In genomic region chr11:20230286-20230685, GRCm38 (mm10) we compare ENCODE assay signal across 12 mouse cellular contexts. TPM values are rescaled to one million over a fixed set of nuclear protein-coding genes. Genes with fewer than 3 reads are reported as not detected.
A peak's percentile ranks its signal among the peaks of the same experiment; 100 is the strongest.
DNase-seq lines count a peak whose midpoint lies in the region; ATAC-seq and TF ChIP-seq lines count a peak whose summit lies in the region.
"Had no signal": no experiment of that assay in that cellular context is flagged by ENCODE, and none has a peak within 500 bp of the region (broad histone marks: within the 10 kb centered on the region; RNA-seq: fewer than 3 reads in every experiment).

No protein-coding gene starts in this region.

- TF ChIP-seq CTCF in kidney, adult 2 months (conservative IDR thresholded peaks at IDR 0.05; ENCODE audit: insufficient read depth, insufficient read length, low read depth, low read length), result no peak
- TF ChIP-seq CTCF in CH12.LX (conservative IDR thresholded peaks at IDR 0.05 in 1 of 2, IDR thresholded peaks at IDR 0.05 in 1 of 2; ENCODE audit: low read depth in 2 of 2, low read length in 2 of 2), result no peak
- no peak for TF ChIP-seq CTCF in E14TG2a.4 (conservative IDR thresholded peaks at IDR 0.05; ENCODE audit: low read length)

- H3K9ac ChIP-seq in CH12.LX (ENCODE audit: insufficient read depth, low read depth), result no peak overlapping the region
- H3K9ac ChIP-seq in heart, embryonic 16.5 days (ENCODE audit: low read length), result no peak overlapping the region
- H3K9ac ChIP-seq: hindbrain, embryonic 12.5 days had no signal

- dilution Hi-C loops in CH12.LX (cut with MboI; ENCODE audit: extremely low pct_ligation_motif_present, extremely low pct_unique_long_range_greater_than_20kb, low sequenced_read_pairs), result no loop called here

- in situ Hi-C loops in CH12.LX (cut with MboI; ENCODE audit: low pct_ligation_motif_present, low pct_unique_long_range_greater_than_20kb, low sequenced_read_pairs), result no loop called here

- H3K27ac ChIP-seq in kidney, adult 2 months (ENCODE audit: insufficient read depth, low read depth, low read length), result peak overlapping the region; percentile 35
- no peak overlapping the region for H3K27ac ChIP-seq in CH12.LX (ENCODE audit: insufficient read depth, low read depth)
- peak overlapping the region; percentile 90; the same call in 1 of the 2 replicates for H3K27ac ChIP-seq in heart, embryonic 16.5 days (ENCODE audit: low read length)

- DNase-seq in kidney, adult 2 months, result peak; percentile 26
- DNase-seq in kidney, adult 18-20 months, result no peak
- DNase-seq in CH12.LX (ENCODE audit: extremely low read depth), result no peak
- no peak for DNase-seq in right cerebral cortex, adult 2 months (ENCODE audit: low spot score in 2 of 2)
- no peak for DNase-seq in cerebellum, adult 11 months
- DNase-seq: cerebellum, adult 18-20 months; kidney, postnatal 25 days; thymus, postnatal 36 days had no signal

- 36% methylated on average over 1 of the region's 1 CpGs for WGBS in kidney, adult 2 months
- 63% methylated on average over 1 of the region's 1 CpGs for WGBS in heart, embryonic 16.5 days

- H3K4me1 ChIP-seq in kidney, adult 2 months (ENCODE audit: control insufficient read depth, insufficient read depth, low read length), result peaks cover 12% of the 10 kb centered on the region
- peaks cover 0 to 35% of the 10 kb centered on the region in 2 experiments; a peak in 2 of 4 replicates for H3K4me1 ChIP-seq in CH12.LX (ENCODE audit: control insufficient read depth in 1 of 2, insufficient read depth in 2 of 2)
- peaks cover 90% of the 10 kb centered on the region for H3K4me1 ChIP-seq in E14TG2a.4 (replicated peaks; ENCODE audit: low read depth, low read length)
- peaks cover 13% of the 10 kb centered on the region; the same call in 1 of the 2 replicates for H3K4me1 ChIP-seq in heart, embryonic 16.5 days (ENCODE audit: control insufficient read depth, insufficient read depth, low read length)

- H3K79me2 ChIP-seq in CH12.LX (replicated peaks; ENCODE audit: control insufficient read depth, extremely low read depth, insufficient read depth, poor library complexity, severe bottlenecking), result peaks cover 7% of the 10 kb centered on the region

- H3K27me3 ChIP-seq in kidney, adult 2 months (replicated peaks; ENCODE audit: control insufficient read depth, insufficient read depth, low read length), result no peaks in the 10 kb centered on the region
- H3K27me3 ChIP-seq in CH12.LX (replicated peaks) (no peaks in the 10 kb centered on the region), E14TG2a.4 (ENCODE audit: insufficient read depth, low read length) (no peaks in the 10 kb centered on the region)
- no peaks in the 10 kb centered on the region for H3K27me3 ChIP-seq in heart, embryonic 16.5 days (ENCODE audit: control insufficient read depth, insufficient read depth, low read length)
- H3K27me3 ChIP-seq: hindbrain, embryonic 12.5 days had no signal

- TF ChIP-seq POLR2A in kidney, adult 2 months (IDR thresholded peaks at IDR 0.05; ENCODE audit: low read depth, low read length), result no peak
- TF ChIP-seq POLR2A in CH12.LX (IDR thresholded peaks at IDR 0.05; ENCODE audit: low read depth, low read length), result peak; percentile 19; the same call in 1 of the 2 replicates

- H3K4me2 ChIP-seq in CH12.LX (ENCODE audit: insufficient read depth, low read depth, poor library complexity, severe bottlenecking), result no peak overlapping the region
- H3K4me2 ChIP-seq in heart, embryonic 16.5 days (ENCODE audit: low read depth, low read length), result no peak overlapping the region
- H3K4me2 ChIP-seq: hindbrain, embryonic 12.5 days; midbrain, embryonic 11.5 days had no signal

- no peak for TF ChIP-seq RAD21 in CH12.LX (IDR thresholded peaks at IDR 0.05; ENCODE audit: low read depth, low read length)

- TF ChIP-seq EP300 in CH12.LX (IDR thresholded peaks at IDR 0.05; ENCODE audit: low read length), result no peak

- H3K36me3 ChIP-seq in kidney, adult 2 months (ENCODE audit: control insufficient read depth, insufficient read depth, low read length), result peaks cover 9% of the 10 kb centered on the region
- peaks cover 71 to 91% of the 10 kb centered on the region in 2 experiments for H3K36me3 ChIP-seq in CH12.LX (replicated peaks in 1 of 2; ENCODE audit: control insufficient read depth in 1 of 2, insufficient read depth in 1 of 2, low read length in 1 of 2)
- peaks cover 83% of the 10 kb centered on the region for H3K36me3 ChIP-seq in E14TG2a.4 (ENCODE audit: insufficient read depth, low read length)
- H3K36me3 ChIP-seq in heart, embryonic 16.5 days (ENCODE audit: control insufficient read depth, insufficient read depth), result peaks cover 57% of the 10 kb centered on the region

- no peaks in the 10 kb centered on the region for H3K9me3 ChIP-seq in CH12.LX (replicated peaks; ENCODE audit: low read length)
- no peaks in the 10 kb centered on the region for H3K9me3 ChIP-seq in E14TG2a.4 (ENCODE audit: low read length)
- no peaks in the 10 kb centered on the region for H3K9me3 ChIP-seq in heart, embryonic 16.5 days (replicated peaks; ENCODE audit: control insufficient read depth, low read length)
- H3K9me3 ChIP-seq: hindbrain, embryonic 12.5 days had no signal

- H3K4me3 ChIP-seq in kidney, adult 2 months (ENCODE audit: insufficient read depth, low read depth, low read length), result no peak overlapping the region
- H3K4me3 ChIP-seq in CH12.LX (replicated peaks in 1 of 3; ENCODE audit: low read depth in 2 of 3, low read length in 2 of 3, poor library complexity in 1 of 3) (no peak overlapping the region), E14TG2a.4 (replicated peaks; ENCODE audit: low read length) (0 out of 2 replicates have a peak overlapping the region, but pooled peaks have one; percentile 37)
- no peak overlapping the region for H3K4me3 ChIP-seq in heart, embryonic 16.5 days (ENCODE audit: low read length)
- H3K4me3 ChIP-seq: hindbrain, embryonic 12.5 days had no signal

- ATAC-seq in heart, embryonic 16.5 days (replicated peaks; ENCODE audit: extremely low read depth, insufficient read depth, low FRiP score), result no peak

TF ChIP-seq in CH12.LX, 34 proteins besides CTCF, POLR2A, EP300 and RAD21:
- TF ChIP-seq JUND (conservative IDR thresholded peaks at IDR 0.05; ENCODE audit: low read depth, low read length) (no peak), NRF1 (IDR thresholded peaks at IDR 0.05; ENCODE audit: low read depth, low read length) (no peak), GABPA (IDR thresholded peaks at IDR 0.05; ENCODE audit: insufficient replicate concordance, low read depth, low read length) (no peak), CHD1 (IDR thresholded peaks at IDR 0.05; ENCODE audit: low read depth, low read length) (no peak), TBP (conservative IDR thresholded peaks at IDR 0.05; ENCODE audit: low read depth, low read length) (no peak), SMC3 (IDR thresholded peaks at IDR 0.05; ENCODE audit: low read depth, low read length) (no peak), KAT2A (IDR thresholded peaks at IDR 0.05; ENCODE audit: insufficient replicate concordance, low read length) (no peak), POLR2AphosphoS2 (IDR thresholded peaks at IDR 0.05; ENCODE audit: low read depth, low read length) (no peak; the same call in 1 of the 2 replicates), TCF12 (IDR thresholded peaks at IDR 0.05; ENCODE audit: low read depth, low read length) (no peak), PAX5 (IDR thresholded peaks at IDR 0.05; ENCODE audit: low read length) (no peak), SIN3A (IDR thresholded peaks at IDR 0.05; ENCODE audit: low read length) (no peak), ZKSCAN1 (IDR thresholded peaks at IDR 0.05; ENCODE audit: borderline replicate concordance, low read depth, low read length) (no peak), ELF1 (IDR thresholded peaks at IDR 0.05; ENCODE audit: low read depth, low read length) (no peak), ZMIZ1 (IDR thresholded peaks at IDR 0.05; ENCODE audit: low read depth, low read length) (no peak), IRF4 (IDR thresholded peaks at IDR 0.05; ENCODE audit: low read depth, low read length) (no peak), JUN (IDR thresholded peaks at IDR 0.05; ENCODE audit: insufficient read depth, low read depth, low read length) (no peak)

RNA-seq across cellular contexts. Expression of gene Cep68, which starts 18.9 kb away (rescaled TPM):
- polyA plus RNA-seq in kidney, adult 2 months (2012; rRNA removed), result 15.4 and 17.4 TPM in 2 replicates
- total RNA-seq in CH12.LX (2012; rRNA removed) (28.7 and 30.7 TPM in 2 replicates), CH12.LX (2014; rRNA removed) (27.8 and 28.3 TPM in 2 replicates)
- polyA plus RNA-seq in CH12.LX (2012; ENCODE audit: insufficient read length, low read depth), result 27.7 and 31.6 TPM in 2 replicates
- polyA plus RNA-seq in heart, embryonic 16.5 days (2015; fragmentation: Nextera tagmentation; extraction: Ambion mirVana), result 30.7 and 31.8 TPM in 2 replicates

RNA-seq across cellular contexts. Expression of gene Rab1a, which starts 29.1 kb away (rescaled TPM):
- polyA plus RNA-seq in kidney, adult 2 months (2012; rRNA removed), result 97.5 and 119 TPM in 2 replicates
- total RNA-seq in CH12.LX (2012; rRNA removed) (76.7 and 98.7 TPM in 2 replicates), CH12.LX (2014; rRNA removed) (135 and 143 TPM in 2 replicates)
- 216 and 263 TPM in 2 replicates for polyA plus RNA-seq in CH12.LX (2012; ENCODE audit: insufficient read length, low read depth)
- 194 and 228 TPM in 2 replicates for polyA plus RNA-seq in heart, embryonic 16.5 days (2015; fragmentation: Nextera tagmentation; extraction: Ambion mirVana)
